Mouse (Mus musculus): ENCODE measurements around the gene S1pr5. TPM values are rescaled to one million over a fixed set of nuclear protein-coding genes. Genes with fewer than 3 reads are reported as not detected.

Gene S1pr5
- total and polyA plus RNA-seq, 3 experiments = 0.04 to 0.08 TPM; not detected in 1

- no peak overlapping the region for H3K9ac ChIP-seq (ENCODE audit: control insufficient read depth, low read depth, low read length, poor library complexity, severe bottlenecking)
- no peak overlapping the region for H3K4me3 ChIP-seq (ENCODE audit: control insufficient read depth in 1 of 2, insufficient read depth in 1 of 2, low read depth in 2 of 2, low read length in 2 of 2)
- H3K36me3 ChIP-seq (ENCODE audit: control insufficient read depth in 1 of 2, insufficient read depth in 2 of 2, low read length in 2 of 2) = peaks cover 0 to 32% of the 10 kb centered on the region in 2 experiments; a peak in 2 of 4 replicates
- DNase-seq (ENCODE audit: low read depth, low spot score) = no peak
- H3K9me3 ChIP-seq (replicated peaks; ENCODE audit: insufficient read depth, low read length) = no peaks in the 10 kb centered on the region
- H3K79me2 ChIP-seq (ENCODE audit: control insufficient read depth, insufficient read depth, low read length, poor library complexity) = no peaks in the 10 kb centered on the region
- H3K27ac ChIP-seq (ENCODE audit: control insufficient read depth, low read depth, low read length) = no peak overlapping the region
- H3K4me1 ChIP-seq (ENCODE audit: control insufficient read depth in 1 of 2, insufficient read depth in 2 of 2, low read length in 2 of 2) = no peaks in the 10 kb centered on the region
- TF ChIP-seq NRF1 (IDR thresholded peaks at IDR 0.05; ENCODE audit: insufficient read depth, low read depth, low read length, poor library complexity, severe bottlenecking) = no peak
- no peak for TF ChIP-seq SMC3 (IDR thresholded peaks at IDR 0.05; ENCODE audit: low read depth, low read length)
- TF ChIP-seq ELF1 (IDR thresholded peaks at IDR 0.05; ENCODE audit: low read depth, low read length) = no peak
- TF ChIP-seq TAL1 (IDR thresholded peaks at IDR 0.05; ENCODE audit: low read length) = peak; percentile 2; the same call in 1 of the 2 replicates
- TF ChIP-seq UBTF (IDR thresholded peaks at IDR 0.05; ENCODE audit: borderline replicate concordance, insufficient read depth, low read depth, low read length) = no peak
- TF ChIP-seq POLR2A (IDR thresholded peaks at IDR 0.05; ENCODE audit: control insufficient read depth in 1 of 2, insufficient read depth in 1 of 2, low read depth in 1 of 2, low read length in 2 of 2, poor library complexity in 1 of 2) = peak in 1 of 2 experiments; percentile 48; a peak in 2 of 4 replicates
- no peaks in the 10 kb centered on the region for H3K27me3 ChIP-seq (ENCODE audit: control insufficient read depth in 1 of 2, insufficient read depth in 2 of 2, low read length in 2 of 2)
These were observed 43.5 kb downstream of the S1pr5 start for GRCm38 (mm10) chr9:21204528-21205272.

GRCm38 (mm10) chr9:21204156-21204527 lies 44.1 kb downstream of the S1pr5 start:
- Histone ChIP-seq H3K36me3 (ENCODE audit: control insufficient read depth in 1 of 2, insufficient read depth in 2 of 2, low read length in 2 of 2) (peaks cover 0 to 36% of the 10 kb centered on the region in 2 experiments; a peak in 2 of 4 replicates), H3K4me1 (ENCODE audit: control insufficient read depth in 1 of 2, insufficient read depth in 2 of 2, low read length in 2 of 2) (no peaks in the 10 kb centered on the region), H3K27ac (ENCODE audit: control insufficient read depth, low read depth, low read length) (no peak overlapping the region), H3K9ac (ENCODE audit: control insufficient read depth, low read depth, low read length, poor library complexity, severe bottlenecking) (no peak overlapping the region), H3K9me3 (replicated peaks; ENCODE audit: insufficient read depth, low read length) (no peaks in the 10 kb centered on the region), H3K79me2 (ENCODE audit: control insufficient read depth, insufficient read depth, low read length, poor library complexity) (no peaks in the 10 kb centered on the region), H3K27me3 (ENCODE audit: control insufficient read depth in 1 of 2, insufficient read depth in 2 of 2, low read length in 2 of 2) (no peaks in the 10 kb centered on the region), H3K4me3 (ENCODE audit: control insufficient read depth in 1 of 2, insufficient read depth in 1 of 2, low read depth in 2 of 2, low read length in 2 of 2) (no peak overlapping the region)
- no peak for TF ChIP-seq GABPA (IDR thresholded peaks at IDR 0.05; ENCODE audit: low read depth, low read length)
- TF ChIP-seq CTCF (IDR thresholded peaks at IDR 0.05 in 2 of 3, conservative IDR thresholded peaks at IDR 0.05 in 1 of 3; ENCODE audit: control insufficient read depth in 1 of 3, insufficient read depth in 1 of 3, low read depth in 2 of 3, low read length in 3 of 3, poor library complexity in 1 of 3, severe bottlenecking in 1 of 3) = no peak
- TF ChIP-seq KAT2A (conservative IDR thresholded peaks at IDR 0.05; ENCODE audit: low read depth, low read length) = no peak
- TF ChIP-seq RAD21 (IDR thresholded peaks at IDR 0.05; ENCODE audit: low read depth, low read length) = no peak
- TF ChIP-seq ZKSCAN1 (IDR thresholded peaks at IDR 0.05; ENCODE audit: low read depth, low read length) = no peak
- no peak for TF ChIP-seq ELF1 (IDR thresholded peaks at IDR 0.05; ENCODE audit: low read depth, low read length)
- TF ChIP-seq SIN3A (IDR thresholded peaks at IDR 0.05; ENCODE audit: low read length) = no peak
- TF ChIP-seq JUND (IDR thresholded peaks at IDR 0.05; ENCODE audit: low read depth, low read length) = no peak
- no peak for TF ChIP-seq USF1 (IDR thresholded peaks at IDR 0.05; ENCODE audit: low read depth, low read length)
- TF ChIP-seq MYC (IDR thresholded peaks at IDR 0.05; ENCODE audit: low read depth, low read length) = no peak
- no peak for TF ChIP-seq SMC3 (IDR thresholded peaks at IDR 0.05; ENCODE audit: low read depth, low read length)
- DNase-seq (ENCODE audit: low read depth, low spot score) = no peak

All from MEL (cell line).